Mouse (Mus musculus) liver, embryonic 16.5 days (tissue): Measurements from ENCODE around the gene Tbc1d32. TPM values are rescaled to one million over a fixed set of nuclear protein-coding genes. Genes with fewer than 3 reads are reported as not detected.

Experiments
- ATAC-seq: fragments of 200-750 bp; cut with Nextera tagmentation; 2 replicates; pipeline ENCODE4 v1.8.0; 2017; ENCODE audit warnings: low read depth, mild to moderate bottlenecking, moderate number of reproducible peaks, moderate library complexity
- H3K27ac ChIP-seq: fragments of 300-500 bp; sonication (generic); 2 replicates; pipeline ENCODE4 v1.5.1; 2014; ENCODE audit warnings: mild to moderate bottlenecking, low read length
- H3K27me3 ChIP-seq: fragments of 300-500 bp; sonication (generic); 2 replicates; pipeline ENCODE4 v1.6.1; 2014; ENCODE audit warnings: low read depth, low read length, mixed read lengths; ENCODE audit not compliant: control insufficient read depth, insufficient read depth
- H3K36me3 ChIP-seq: fragments of 300-500 bp; sonication (generic); 2 replicates; pipeline ENCODE4 v1.6.1; 2014; ENCODE audit warnings: mild to moderate bottlenecking; ENCODE audit not compliant: control insufficient read depth, insufficient read depth
- H3K4me1 ChIP-seq: fragments of 300-500 bp; sonication (generic); 2 replicates; pipeline ENCODE4 v1.6.1; 2014; ENCODE audit warnings: low read depth, low read length, mixed read lengths; ENCODE audit not compliant: control insufficient read depth
- H3K4me2 ChIP-seq: fragments of 300-500 bp; sonication (generic); 2 replicates; pipeline ENCODE4 v1.6.1; 2014; ENCODE audit warnings: low read depth, low read length, mixed read lengths
- H3K4me3 ChIP-seq: fragments of 300-500 bp; sonication (generic); 2 replicates; pipeline ENCODE4 v1.5.1; 2014; ENCODE audit warnings: low read depth, mild to moderate bottlenecking, low read length
- H3K9ac ChIP-seq: fragments of 300-500 bp; sonication (generic); 2 replicates; pipeline ENCODE4 v1.6.1; 2014; ENCODE audit warnings: low read depth, low read length
- H3K9me3 ChIP-seq: fragments of 300-500 bp; sonication (generic); replicated peaks from 2 replicates; pipeline ENCODE4 v1.6.1; 2016; ENCODE audit warnings: low read length; ENCODE audit not compliant: control insufficient read depth
- WGBS: fragments of 180-500 bp; shearing (Covaris S2); extraction: QIAGEN DNeasy Blood & Tissue Kit; methylation state at CpG from one replicate; pipeline ENCODE4 v1.1.7; 2014; ENCODE audit not compliant: insufficient replicate concordance; 5-methylcytosine and 5-hydroxymethylcytosine counted together
- polyA plus RNA-seq: library from polyadenylated mRNA; unstranded; fragments of >200 nt; fragmentation: Nextera tagmentation; extraction: Ambion mirVana; gene quantifications from 2 replicates; pipeline ENCODE4 v1.2.1, GENCODE M21; 2015

Gene Tbc1d32
- polyA plus RNA-seq, 1 experiment from 2014 or later: 0.35 TPM

- H3K27ac ChIP-seq: no peak overlapping the region
- H3K4me2 ChIP-seq: no peak overlapping the region
- no peaks in the 10 kb centered on the region for H3K36me3 ChIP-seq
- WGBS: 67% methylated on average over 2 of the region's 2 CpGs
- H3K27me3 ChIP-seq: no peaks in the 10 kb centered on the region
- H3K4me1 ChIP-seq: no peaks in the 10 kb centered on the region
- no peak for ATAC-seq
- H3K4me3 ChIP-seq: no peak overlapping the region
- H3K9ac ChIP-seq: no peak overlapping the region
- no peaks in the 10 kb centered on the region for H3K9me3 ChIP-seq
Observed at GRCm38 (mm10) chr10:56129642-56130041, 98.8 kb downstream of the Tbc1d32 start.

DNA sequence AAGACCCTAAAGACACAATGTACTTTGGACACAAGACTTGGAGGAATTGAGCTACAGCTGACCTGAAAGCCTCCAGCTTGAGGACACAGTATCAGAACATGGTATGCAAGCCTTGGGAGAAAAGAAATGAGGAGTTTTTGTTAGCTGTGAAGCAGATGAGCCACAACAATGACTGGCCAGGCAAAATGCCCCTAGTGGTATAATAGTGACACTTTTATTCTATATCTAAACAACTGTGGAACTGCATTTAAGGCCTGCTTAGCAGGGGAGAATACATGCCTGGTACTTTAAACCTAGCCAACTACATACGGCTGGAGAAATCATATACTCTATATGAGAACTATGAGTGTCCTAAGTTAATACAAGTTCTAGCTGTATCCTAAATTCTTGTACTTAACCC, 101.5 kb downstream of the Tbc1d32 start:
- Histone ChIP-seq H3K27me3 (no peaks in the 10 kb centered on the region), H3K4me2 (no peak overlapping the region), H3K36me3 (no peaks in the 10 kb centered on the region), H3K27ac (no peak overlapping the region), H3K9ac (no peak overlapping the region), H3K4me1 (no peaks in the 10 kb centered on the region), H3K4me3 (no peak overlapping the region), H3K9me3 (no peaks in the 10 kb centered on the region)
- ATAC-seq: no peak
- WGBS: 81% methylated on average over 1 of the region's 1 CpGs

GRCm38 (mm10) chr10:56115636-56116180, 112.8 kb downstream of the Tbc1d32 start:
- Histone ChIP-seq H3K4me1 (peaks cover 3% of the 10 kb centered on the region), H3K9ac (peak overlapping the region; percentile 28; the same call in 1 of the 2 replicates), H3K27me3 (no peaks in the 10 kb centered on the region; the same call in 1 of the 2 replicates), H3K4me2 (peak overlapping the region; percentile 61), H3K4me3 (peak overlapping the region; percentile 60), H3K27ac (no peak overlapping the region), H3K36me3 (no peaks in the 10 kb centered on the region), H3K9me3 (no peaks in the 10 kb centered on the region)
- 22% methylated on average over 27 of the region's 27 CpGs for WGBS
- peak; percentile 16; the same call in 1 of the 2 replicates for ATAC-seq

DNA sequence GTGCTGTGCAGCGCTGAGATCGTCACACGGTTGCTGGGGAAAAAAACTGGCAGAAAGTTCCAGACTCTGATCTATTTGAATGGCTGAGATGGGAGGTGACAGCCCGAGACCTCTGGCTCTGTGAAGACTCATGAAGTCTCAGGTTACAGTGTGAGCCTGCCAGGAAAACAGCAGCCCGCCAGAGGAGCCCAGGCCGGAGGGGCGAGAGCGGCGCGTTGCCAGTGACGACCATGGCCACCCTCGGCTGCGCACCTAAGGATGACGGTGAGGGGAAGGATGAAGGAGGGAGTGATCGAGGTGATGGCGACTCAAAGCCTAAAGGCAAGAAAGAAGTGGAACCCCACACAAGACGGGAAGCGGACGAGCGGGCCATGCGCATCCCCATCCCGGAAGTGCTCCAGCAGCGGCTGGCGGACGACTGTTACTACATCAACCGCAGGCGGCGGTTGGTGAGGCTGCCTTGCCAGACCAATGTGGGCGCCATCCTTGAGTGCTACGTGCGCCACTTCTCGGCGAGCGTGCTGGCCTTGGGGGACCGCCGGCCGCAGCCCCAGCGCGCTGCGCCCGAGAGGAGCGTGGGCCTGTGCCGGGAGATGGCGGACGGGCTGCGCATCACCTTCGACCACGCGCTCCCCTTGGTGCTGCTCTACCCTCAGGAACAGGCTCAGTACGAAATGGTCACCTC, 113.4 kb downstream of the Tbc1d32 start:
- Histone ChIP-seq H3K4me3 (peak overlapping the region; percentile 60), H3K4me1 (peaks cover 3% of the 10 kb centered on the region), H3K27ac (no peak overlapping the region), H3K9ac (peak overlapping the region; percentile 28; the same call in 1 of the 2 replicates), H3K27me3 (no peaks in the 10 kb centered on the region; the same call in 1 of the 2 replicates), H3K9me3 (no peaks in the 10 kb centered on the region), H3K4me2 (peak overlapping the region; percentile 61), H3K36me3 (no peaks in the 10 kb centered on the region)
- ATAC-seq: peak; percentile 67
- WGBS: under 1% methylated on average over 50 of the region's 50 CpGs

- H3K9me3 ChIP-seq: no peaks in the 10 kb centered on the region
- WGBS: 8% methylated on average over 1 of the region's 1 CpGs
- H3K4me3 ChIP-seq: peak overlapping the region; percentile 54
- no peak for ATAC-seq
- no peaks in the 10 kb centered on the region for H3K36me3 ChIP-seq
- no peaks in the 10 kb centered on the region for H3K27me3 ChIP-seq
- no peak overlapping the region for H3K27ac ChIP-seq
- peak overlapping the region; percentile 54; the same call in 1 of the 2 replicates for H3K9ac ChIP-seq
- peak overlapping the region; percentile 58 for H3K4me2 ChIP-seq
- H3K4me1 ChIP-seq: no peaks in the 10 kb centered on the region
Observed at GRCm38 (mm10) chr10:56106996-56107334, 121.5 kb downstream of the Tbc1d32 start.

- peak within 1 kb of the TSS; percentile 54; the same call in 1 of the 2 replicates for H3K9ac ChIP-seq
- no peaks in the 10 kb centered on the region for H3K27me3 ChIP-seq
- peak within 1 kb of the TSS; percentile 58 for H3K4me2 ChIP-seq
- H3K9me3 ChIP-seq: no peaks in the 10 kb centered on the region
- WGBS: 23% methylated on average over 18 of the region's 18 CpGs
- H3K4me1 ChIP-seq: no peaks in the 10 kb centered on the region
- H3K27ac ChIP-seq: no peak within 1 kb of the TSS
- H3K36me3 ChIP-seq: no peaks in the 10 kb centered on the region
- H3K4me3 ChIP-seq: peak within 1 kb of the TSS; percentile 54
- peak; percentile 71 for ATAC-seq
Observed at GRCm38 (mm10) chr10:56106333-56106995, 122.0 kb downstream of the Tbc1d32 start, which contains the start of gene Msl3l2. TSS of gene Msl3l2 (plus strand) at chr10:56106917.

- H3K27ac ChIP-seq: no peak overlapping the region
- H3K9ac ChIP-seq: no peak overlapping the region
- H3K4me1 ChIP-seq: no peaks in the 10 kb centered on the region
- no peak for ATAC-seq
- H3K4me3 ChIP-seq: no peak overlapping the region
- H3K9me3 ChIP-seq: no peaks in the 10 kb centered on the region
- no peak overlapping the region for H3K4me2 ChIP-seq
- H3K36me3 ChIP-seq: no peaks in the 10 kb centered on the region
- WGBS: 64% methylated on average over 3 of the region's 3 CpGs
- H3K27me3 ChIP-seq: no peaks in the 10 kb centered on the region
Observed at GRCm38 (mm10) chr10:56099641-56100310, 128.7 kb downstream of the Tbc1d32 start.

DNA sequence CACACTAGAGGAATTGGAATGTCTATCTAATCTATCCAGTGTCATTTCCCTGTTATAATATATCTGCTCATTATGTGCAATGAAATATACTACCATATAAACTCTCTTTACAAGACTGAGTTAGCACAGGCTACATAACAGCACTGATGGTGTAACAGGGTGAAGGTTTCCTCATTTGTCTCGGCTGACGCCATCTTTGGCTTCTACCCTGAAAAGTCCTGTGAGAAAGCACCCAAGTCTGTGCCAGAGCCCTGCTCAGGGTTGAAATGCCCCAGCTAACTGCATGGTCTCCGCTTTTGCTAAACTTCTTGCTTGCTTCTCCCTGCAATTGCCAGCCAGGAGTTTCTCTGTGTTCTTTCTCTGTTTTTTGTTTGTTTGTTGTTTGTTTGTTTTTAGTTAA, 129.4 kb downstream of the Tbc1d32 start:
- 70% methylated on average over 3 of the region's 3 CpGs for WGBS
- H3K36me3 ChIP-seq: no peaks in the 10 kb centered on the region
- H3K9ac ChIP-seq: no peak overlapping the region
- H3K27ac ChIP-seq: no peak overlapping the region
- no peak overlapping the region for H3K4me2 ChIP-seq
- H3K27me3 ChIP-seq: no peaks in the 10 kb centered on the region
- no peak for ATAC-seq
- H3K4me1 ChIP-seq: no peaks in the 10 kb centered on the region
- no peaks in the 10 kb centered on the region for H3K9me3 ChIP-seq
- no peak overlapping the region for H3K4me3 ChIP-seq
